Mouse (Mus musculus): Measurements from ENCODE around the gene Fancd2. TPM values are rescaled to one million over a fixed set of nuclear protein-coding genes. Genes with fewer than 3 reads are reported as not detected.
A peak's percentile ranks its signal among the peaks of the same experiment; 100 is the strongest.

Gene Fancd2
- polyA plus RNA-seq, 1 experiment from 2014 or later = 7.8 TPM

GRCm38 (mm10) chr6:113592637-113593036, 61.2 kb downstream of the Fancd2 start:
- Histone ChIP-seq H3K27me3 (no peaks in the 10 kb centered on the region), H3K27ac (no peak overlapping the region), H3K4me3 (no peak overlapping the region), H3K9ac (no peak overlapping the region), H3K36me3 (no peaks in the 10 kb centered on the region), H3K4me2 (no peak overlapping the region), H3K9me3 (replicated peaks) (no peaks in the 10 kb centered on the region), H3K4me1 (replicated peaks) (no peaks in the 10 kb centered on the region)
- WGBS = 94% methylated on average over 2 of the region's 2 CpGs
- ATAC-seq (replicated peaks; ENCODE audit: insufficient number of reproducible peaks, insufficient read depth, low FRiP score, low read depth) = no peak

- Histone ChIP-seq H3K4me3 (no peak overlapping the region), H3K9me3 (replicated peaks) (no peaks in the 10 kb centered on the region), H3K27me3 (no peaks in the 10 kb centered on the region), H3K4me2 (no peak overlapping the region), H3K27ac (no peak overlapping the region), H3K4me1 (replicated peaks) (peaks cover 7% of the 10 kb centered on the region; the same call in 1 of the 2 replicates), H3K36me3 (no peaks in the 10 kb centered on the region), H3K9ac (no peak overlapping the region)
- WGBS = 82% methylated on average over 4 of the region's 4 CpGs
- ATAC-seq (replicated peaks; ENCODE audit: insufficient number of reproducible peaks, insufficient read depth, low FRiP score, low read depth) = no peak
Observed at GRCm38 (mm10) chr6:113597945-113598344, 66.5 kb downstream of the Fancd2 start.

DNA sequence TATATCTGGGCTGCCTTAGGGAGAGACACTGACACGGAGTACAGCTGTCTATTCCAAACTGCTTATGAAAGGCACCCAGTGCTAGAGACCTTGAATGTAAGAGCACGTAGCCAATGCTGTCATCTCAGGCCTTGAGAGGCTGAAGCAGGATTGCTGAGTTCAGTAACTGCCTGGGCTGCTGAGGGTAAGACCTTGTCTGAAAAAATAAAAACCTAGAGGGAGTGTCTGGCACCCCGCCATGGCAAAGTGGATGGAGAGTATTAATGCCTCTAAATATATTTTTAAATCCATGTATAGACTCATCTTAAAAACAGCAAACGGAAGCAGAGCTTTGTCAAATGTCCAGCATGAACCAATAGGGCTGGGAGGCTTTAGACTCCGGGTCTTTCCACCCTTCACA, 68.4 kb downstream of the Fancd2 start:
- Histone ChIP-seq H3K9me3 (replicated peaks) (no peaks in the 10 kb centered on the region), H3K9ac (no peak overlapping the region), H3K4me2 (no peak overlapping the region), H3K36me3 (no peaks in the 10 kb centered on the region), H3K27me3 (no peaks in the 10 kb centered on the region), H3K27ac (no peak overlapping the region), H3K4me1 (replicated peaks) (peaks cover 11% of the 10 kb centered on the region; the same call in 1 of the 2 replicates), H3K4me3 (no peak overlapping the region)
- no peak for ATAC-seq (replicated peaks; ENCODE audit: insufficient number of reproducible peaks, insufficient read depth, low FRiP score, low read depth)
- WGBS = 55% methylated on average over 5 of the region's 5 CpGs

- Histone ChIP-seq H3K27ac (no peak within 1 kb of the TSS), H3K36me3 (no peaks in the 10 kb centered on the region), H3K9ac (no peak within 1 kb of the TSS), H3K9me3 (replicated peaks) (no peaks in the 10 kb centered on the region), H3K4me3 (no peak within 1 kb of the TSS), H3K27me3 (no peaks in the 10 kb centered on the region), H3K4me1 (replicated peaks) (peaks cover 15% of the 10 kb centered on the region), H3K4me2 (no peak within 1 kb of the TSS)
- 51% methylated on average over 23 of the region's 23 CpGs for WGBS
- ATAC-seq (replicated peaks; ENCODE audit: insufficient number of reproducible peaks, insufficient read depth, low FRiP score, low read depth) = no peak
Observed at GRCm38 (mm10) chr6:113600543-113601139, 69.2 kb downstream of the Fancd2 start, which contains the start of gene Fancd2os. TSS of gene Fancd2os (minus strand) at chr6:113600715.

DNA sequence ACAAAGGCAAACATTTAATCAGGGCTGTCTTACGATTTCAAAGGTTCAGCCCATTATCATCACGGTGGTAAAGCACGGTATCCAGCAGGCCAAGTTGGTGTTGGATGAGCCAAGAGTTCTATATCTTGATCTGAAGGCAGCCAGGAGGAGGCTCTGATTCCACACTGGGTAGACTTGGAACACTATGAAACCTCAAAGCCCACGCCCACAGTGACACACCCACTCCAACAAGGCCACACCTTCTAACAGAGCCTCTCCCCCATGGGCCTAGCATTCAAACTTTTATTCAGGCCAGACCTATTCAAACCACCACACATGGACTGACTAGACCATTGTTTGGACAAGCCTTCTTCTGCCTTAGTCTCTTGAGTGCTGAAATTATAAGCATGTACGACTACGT, 71.3 kb downstream of the Fancd2 start:
- H3K9me3 ChIP-seq (replicated peaks) = no peaks in the 10 kb centered on the region
- no peak overlapping the region for H3K9ac ChIP-seq
- no peak overlapping the region for H3K4me3 ChIP-seq
- H3K36me3 ChIP-seq = no peaks in the 10 kb centered on the region
- WGBS = 85% methylated on average over 6 of the region's 6 CpGs
- peaks cover 22% of the 10 kb centered on the region for H3K4me1 ChIP-seq (replicated peaks)
- H3K27ac ChIP-seq = no peak overlapping the region
- H3K4me2 ChIP-seq = no peak overlapping the region
- no peaks in the 10 kb centered on the region for H3K27me3 ChIP-seq
- ATAC-seq (replicated peaks; ENCODE audit: insufficient number of reproducible peaks, insufficient read depth, low FRiP score, low read depth) = no peak

DNA sequence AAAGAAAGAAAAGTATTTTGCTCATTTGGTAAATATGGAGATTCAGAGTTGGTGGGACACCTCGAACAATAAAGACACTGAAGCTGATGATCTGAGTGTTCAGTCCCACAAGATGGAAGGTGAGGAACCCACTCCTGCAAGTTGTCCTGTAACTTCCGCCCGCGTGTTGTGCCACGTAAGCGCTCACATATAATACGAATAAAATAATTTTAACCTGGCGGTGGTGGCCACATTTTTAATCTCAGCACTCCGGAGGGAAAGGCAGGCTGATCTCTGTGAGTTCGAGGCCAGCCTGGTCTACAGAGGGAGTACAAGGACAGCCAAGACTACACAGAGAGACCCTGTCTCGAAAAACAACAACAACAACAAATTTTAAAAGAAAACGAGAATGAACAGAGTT, 72.5 kb downstream of the Fancd2 start:
- Histone ChIP-seq H3K9ac (peak overlapping the region; percentile 91), H3K4me3 (peak overlapping the region; percentile 87), H3K27me3 (no peaks in the 10 kb centered on the region), H3K36me3 (no peaks in the 10 kb centered on the region), H3K27ac (peak overlapping the region; percentile 88), H3K4me2 (peak overlapping the region; percentile 66), H3K9me3 (replicated peaks) (no peaks in the 10 kb centered on the region), H3K4me1 (replicated peaks) (peaks cover 22% of the 10 kb centered on the region)
- no peak for ATAC-seq (replicated peaks; ENCODE audit: insufficient number of reproducible peaks, insufficient read depth, low FRiP score, low read depth)
- 51% methylated on average over 12 of the region's 12 CpGs for WGBS

DNA sequence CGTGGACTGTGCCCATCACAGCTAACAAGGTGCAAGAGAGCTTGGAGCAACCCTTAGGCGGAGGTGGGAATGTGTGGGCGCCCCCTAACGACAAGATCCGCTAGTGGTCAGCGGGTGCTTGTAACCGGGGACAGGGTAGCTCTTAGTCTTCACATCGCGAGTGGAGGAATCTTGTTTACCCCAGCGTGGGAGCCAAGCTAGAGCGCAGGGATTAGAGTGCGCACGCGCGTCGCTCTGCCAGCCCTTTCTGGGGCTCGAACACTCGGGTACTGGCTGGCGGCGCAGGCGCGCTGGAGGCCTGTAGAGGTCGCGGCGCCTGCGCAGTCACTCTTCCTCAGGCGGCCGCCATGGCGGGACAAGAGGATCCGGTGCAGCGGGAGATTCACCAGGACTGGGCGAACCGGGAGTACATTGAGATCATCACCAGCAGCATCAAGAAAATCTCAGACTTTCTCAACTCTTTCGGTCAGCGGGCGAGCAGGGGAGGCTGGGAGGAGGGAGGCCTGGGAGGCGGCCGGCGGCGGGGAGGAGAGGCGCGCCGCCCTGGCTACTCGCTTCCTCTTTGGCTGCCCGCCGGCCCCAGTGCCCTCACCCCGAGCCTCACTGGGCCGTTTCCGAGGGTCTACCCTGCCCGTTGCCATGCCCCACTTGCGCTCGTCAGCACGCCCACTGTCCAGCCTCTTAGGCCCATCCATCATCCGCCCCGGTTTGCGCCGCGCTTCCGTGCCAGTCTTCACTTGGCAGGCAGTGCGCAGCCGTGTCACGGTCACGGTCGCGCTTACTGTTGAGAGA, 73.1 kb downstream of the Fancd2 start, which contains the start of gene Brk1:
Gene Brk1 (plus strand): TSS at position 341 of the 792 bp plus-strand sequence.
- H3K4me1 ChIP-seq (replicated peaks) = peaks cover 22% of the 10 kb centered on the region
- peak within 1 kb of the TSS; percentile 91 for H3K9ac ChIP-seq
- no peaks in the 10 kb centered on the region for H3K36me3 ChIP-seq
- H3K9me3 ChIP-seq (replicated peaks) = no peaks in the 10 kb centered on the region
- no peaks in the 10 kb centered on the region for H3K27me3 ChIP-seq
- peak; percentile 90 for ATAC-seq (replicated peaks; ENCODE audit: insufficient number of reproducible peaks, insufficient read depth, low FRiP score, low read depth)
- under 1% methylated on average over 65 of the region's 65 CpGs for WGBS
- H3K4me3 ChIP-seq = peak within 1 kb of the TSS; percentile 87
- H3K4me2 ChIP-seq = peak within 1 kb of the TSS; percentile 66
- H3K27ac ChIP-seq = peak within 1 kb of the TSS; percentile 88

- peak; percentile 29; the same call in 1 of the 2 replicates for ATAC-seq (replicated peaks; ENCODE audit: insufficient number of reproducible peaks, insufficient read depth, low FRiP score, low read depth)
- Histone ChIP-seq H3K9me3 (replicated peaks) (no peaks in the 10 kb centered on the region), H3K4me1 (replicated peaks) (peaks cover 17% of the 10 kb centered on the region), H3K4me3 (peak overlapping the region; percentile 87), H3K9ac (peak overlapping the region; percentile 91), H3K27ac (peak overlapping the region; percentile 88), H3K4me2 (peak overlapping the region; percentile 66), H3K36me3 (no peaks in the 10 kb centered on the region), H3K27me3 (no peaks in the 10 kb centered on the region)
- WGBS = 4% methylated on average over 10 of the region's 10 CpGs
Observed at GRCm38 (mm10) chr6:113605224-113605545, 73.7 kb downstream of the Fancd2 start.

- H3K4me1 ChIP-seq (replicated peaks) = peaks cover 35% of the 10 kb centered on the region
- H3K36me3 ChIP-seq = peaks cover 4% of the 10 kb centered on the region
- no peak overlapping the region for H3K4me3 ChIP-seq
- ATAC-seq (replicated peaks; ENCODE audit: insufficient number of reproducible peaks, insufficient read depth, low FRiP score, low read depth) = no peak
- no peak overlapping the region for H3K4me2 ChIP-seq
- no peak overlapping the region for H3K9ac ChIP-seq
- H3K27ac ChIP-seq = no peak overlapping the region
- no peaks in the 10 kb centered on the region for H3K27me3 ChIP-seq
- WGBS = 81% methylated on average over 6 of the region's 6 CpGs
- H3K9me3 ChIP-seq (replicated peaks) = no peaks in the 10 kb centered on the region
Observed at GRCm38 (mm10) chr6:113608871-113609270, 77.4 kb downstream of the Fancd2 start.

DNA sequence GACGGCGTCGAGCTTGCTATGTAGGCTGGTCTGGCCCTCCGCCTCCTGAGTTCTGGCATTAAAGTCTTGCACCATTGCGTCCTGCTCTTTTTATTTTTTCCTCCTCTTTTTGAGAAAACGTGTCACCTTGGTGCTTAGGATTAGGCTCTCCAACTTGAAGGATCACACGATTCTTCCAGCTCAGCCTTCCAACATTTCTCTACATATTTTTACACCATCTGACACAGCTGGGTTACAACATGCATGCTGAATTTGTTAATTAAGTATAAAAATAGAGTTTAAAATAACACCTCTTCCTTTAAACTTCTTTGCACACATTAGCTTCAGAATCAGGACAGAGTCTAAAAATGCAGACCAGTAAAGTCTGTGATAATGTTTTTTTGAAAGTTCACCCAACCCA, 77.8 kb downstream of the Fancd2 start:
- no peaks in the 10 kb centered on the region for H3K9me3 ChIP-seq (replicated peaks)
- WGBS = 89% methylated on average over 7 of the region's 7 CpGs
- no peaks in the 10 kb centered on the region for H3K27me3 ChIP-seq
- H3K27ac ChIP-seq = no peak overlapping the region
- no peak overlapping the region for H3K4me3 ChIP-seq
- no peak for ATAC-seq (replicated peaks; ENCODE audit: insufficient number of reproducible peaks, insufficient read depth, low FRiP score, low read depth)
- H3K4me2 ChIP-seq = no peak overlapping the region
- no peak overlapping the region for H3K9ac ChIP-seq
- peaks cover 8% of the 10 kb centered on the region for H3K36me3 ChIP-seq
- peaks cover 32% of the 10 kb centered on the region for H3K4me1 ChIP-seq (replicated peaks)

DNA sequence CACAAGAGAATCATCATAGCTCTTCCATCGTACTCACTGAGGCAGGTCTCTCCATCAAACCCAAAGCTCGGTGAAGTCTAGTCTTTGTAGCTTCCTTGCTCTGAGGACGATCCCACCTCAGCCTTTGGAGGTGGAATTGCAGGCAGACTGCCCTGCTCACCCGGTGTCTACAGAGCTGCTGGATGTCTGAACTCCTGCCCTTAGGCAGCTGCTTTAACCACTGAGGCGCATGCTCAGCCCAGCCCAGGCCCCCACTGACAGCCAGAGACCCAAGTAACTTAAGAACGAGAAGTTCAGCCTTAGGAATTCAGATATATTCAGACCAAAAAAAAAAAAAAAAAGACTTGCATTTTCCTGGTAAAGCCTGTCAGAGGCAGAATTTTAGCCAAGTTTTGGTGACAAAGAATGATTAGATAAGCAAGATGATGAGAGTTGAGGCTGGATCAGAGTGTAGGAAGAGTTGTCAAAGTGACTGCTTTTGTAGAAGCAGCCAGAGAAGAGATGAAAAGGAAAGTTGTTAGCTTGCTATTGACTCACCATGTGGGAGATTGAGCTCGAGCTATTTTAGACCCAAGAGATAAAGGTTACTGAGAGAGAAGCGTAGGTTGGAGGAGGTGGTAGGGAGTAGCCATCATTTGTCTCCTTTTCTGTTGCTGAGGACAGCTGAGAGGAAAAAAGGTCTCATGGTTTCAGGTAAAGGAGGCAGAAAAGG, 80.9 kb downstream of the Fancd2 start:
- Histone ChIP-seq H3K27me3 (no peaks in the 10 kb centered on the region), H3K36me3 (peaks cover 39% of the 10 kb centered on the region), H3K4me2 (peak overlapping the region; percentile 52), H3K4me3 (0 out of 2 replicates have a peak overlapping the region, but pooled peaks have one; percentile 0), H3K9me3 (replicated peaks) (no peaks in the 10 kb centered on the region), H3K9ac (0 out of 2 replicates have a peak overlapping the region, but pooled peaks have one; percentile 28), H3K4me1 (replicated peaks) (peaks cover 20% of the 10 kb centered on the region), H3K27ac (peak overlapping the region; percentile 83)
- 41% methylated on average over 8 of the region's 8 CpGs for WGBS
- ATAC-seq (replicated peaks; ENCODE audit: insufficient number of reproducible peaks, insufficient read depth, low FRiP score, low read depth) = no peak
